Mouse (Mus musculus): ENCODE data around the gene Ebf3.

Gene Ebf3

DNA sequence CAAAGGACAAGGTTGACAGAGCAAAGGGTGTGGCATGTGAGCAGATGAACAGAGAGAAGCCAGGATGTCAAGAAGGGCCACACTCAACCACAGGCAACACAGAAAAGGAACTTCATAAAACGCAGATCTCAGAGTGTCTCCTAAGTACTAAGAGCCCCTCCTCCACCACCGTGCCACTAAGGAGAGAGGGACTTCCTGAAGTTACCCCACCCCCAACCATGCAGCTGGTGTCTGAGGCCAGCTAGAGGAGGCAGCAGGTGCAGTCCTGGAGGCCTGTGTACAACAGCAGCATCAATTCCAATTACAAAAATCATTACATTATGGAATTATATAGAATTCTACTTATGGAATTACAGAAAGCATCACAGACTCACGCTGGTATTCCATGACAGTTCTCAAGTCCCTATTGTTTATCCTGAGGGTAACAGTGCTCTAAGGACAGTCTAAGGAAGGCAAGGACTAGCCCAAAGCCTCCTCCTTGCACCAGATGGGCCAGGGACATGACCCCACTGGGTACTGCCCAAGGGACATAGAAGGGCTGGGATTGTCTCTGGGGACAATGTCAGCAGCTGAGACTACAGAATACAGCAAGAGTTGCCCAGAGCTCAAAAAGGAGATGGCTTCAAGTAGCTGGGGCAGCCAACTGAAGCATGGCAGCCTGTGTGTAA is 24.8 kb downstream of the Ebf3 start:
- DNase-seq (ENCODE audit: low read depth, low spot score), result no peak

DNA sequence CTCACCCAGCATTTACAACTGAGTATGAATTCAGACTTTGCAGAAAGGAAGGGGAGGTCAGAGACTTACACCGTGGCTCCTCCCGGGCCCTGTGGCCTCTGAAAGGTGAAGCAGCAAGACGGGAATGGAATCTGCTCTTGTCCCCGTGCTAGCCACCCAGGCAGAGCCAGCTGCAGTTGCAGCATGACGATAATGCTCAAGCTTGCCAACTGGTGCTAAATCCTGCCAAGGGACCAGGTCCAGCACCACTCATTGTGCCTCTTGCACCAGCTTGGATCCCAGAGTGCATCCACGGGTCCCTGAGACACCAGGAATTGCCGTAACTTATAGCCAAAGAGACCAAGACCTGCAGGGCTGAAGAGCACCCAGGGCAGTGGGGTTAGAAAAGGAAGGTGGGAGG is 36.1 kb downstream of the Ebf3 start:
- no peak for DNase-seq (ENCODE audit: low read depth, low spot score)

DNA sequence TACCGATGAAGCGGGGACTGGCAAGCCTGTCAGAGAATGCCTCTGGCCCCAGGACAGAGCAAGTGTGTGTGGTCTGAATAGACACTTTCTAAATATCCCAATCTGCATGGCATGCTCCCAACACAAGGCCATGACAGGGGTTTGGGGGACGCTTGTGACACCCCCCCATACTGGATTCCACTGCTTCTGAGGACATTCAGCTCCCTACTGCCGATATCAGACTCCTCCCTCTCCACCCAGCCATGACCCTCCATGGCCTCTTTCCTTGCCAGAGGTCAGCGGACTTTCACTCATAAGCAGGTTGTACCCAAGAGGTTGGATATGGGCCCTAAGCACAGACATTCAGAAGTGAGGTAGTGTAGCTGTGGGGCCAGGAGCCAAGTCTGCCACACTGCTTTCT is 36.5 kb downstream of the Ebf3 start:
- DNase-seq (ENCODE audit: low read depth, low spot score), result no peak

DNA sequence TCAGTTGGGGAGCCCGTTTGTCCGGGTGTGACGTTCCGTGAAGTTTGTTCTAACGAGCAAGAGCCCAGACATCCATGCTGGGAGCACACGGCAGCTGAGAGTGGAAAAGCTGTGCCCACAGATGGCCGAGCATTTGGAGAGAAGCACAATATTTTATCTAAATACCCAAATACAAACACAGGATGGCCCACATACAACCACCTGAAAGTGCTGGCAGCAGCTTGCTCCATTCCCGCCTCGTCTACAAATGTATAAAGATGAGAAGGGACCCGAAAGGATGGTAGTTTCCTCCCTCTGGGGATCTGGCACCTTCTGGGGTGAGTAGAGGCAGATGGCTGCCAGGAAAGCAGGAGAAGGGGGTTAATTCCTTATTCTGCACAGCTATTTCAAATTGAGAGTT is 42.0 kb downstream of the Ebf3 start:
- no peak for DNase-seq (ENCODE audit: low read depth, low spot score)

DNA sequence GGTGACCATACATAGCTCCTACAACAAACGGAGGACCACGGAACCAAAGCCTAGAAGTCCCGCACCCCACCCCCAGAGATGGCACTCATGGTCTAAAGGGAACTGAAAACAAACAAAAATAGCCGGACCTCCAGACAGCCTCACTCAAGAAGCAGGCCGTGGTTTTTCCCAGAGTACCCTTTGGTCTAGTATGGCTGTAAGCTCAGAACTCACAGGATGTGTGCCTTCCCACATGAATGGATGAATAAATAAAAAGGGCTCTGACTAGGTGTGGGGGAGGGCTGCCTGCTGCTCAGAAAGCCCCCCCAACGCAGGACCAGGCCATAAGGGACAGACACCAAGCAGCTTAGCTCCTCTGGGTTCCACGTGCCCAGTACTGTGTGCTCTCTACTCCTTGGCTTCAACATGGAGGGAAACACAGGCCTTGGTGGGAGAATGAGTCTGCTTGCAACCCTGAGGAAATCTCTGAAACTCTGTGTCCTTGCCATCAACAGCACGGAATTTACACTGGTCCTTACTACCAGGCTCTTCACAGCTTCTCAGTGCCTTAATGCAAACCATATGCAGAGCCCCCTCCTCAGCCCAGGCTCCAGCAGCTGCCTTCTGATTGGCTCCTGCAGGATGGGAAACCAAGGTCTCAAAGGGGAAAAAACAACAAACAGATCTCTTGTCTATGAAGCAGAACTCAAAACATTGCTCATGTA is 45.6 kb downstream of the Ebf3 start:
- DNase-seq (ENCODE audit: low read depth, low spot score), result no peak

DNA sequence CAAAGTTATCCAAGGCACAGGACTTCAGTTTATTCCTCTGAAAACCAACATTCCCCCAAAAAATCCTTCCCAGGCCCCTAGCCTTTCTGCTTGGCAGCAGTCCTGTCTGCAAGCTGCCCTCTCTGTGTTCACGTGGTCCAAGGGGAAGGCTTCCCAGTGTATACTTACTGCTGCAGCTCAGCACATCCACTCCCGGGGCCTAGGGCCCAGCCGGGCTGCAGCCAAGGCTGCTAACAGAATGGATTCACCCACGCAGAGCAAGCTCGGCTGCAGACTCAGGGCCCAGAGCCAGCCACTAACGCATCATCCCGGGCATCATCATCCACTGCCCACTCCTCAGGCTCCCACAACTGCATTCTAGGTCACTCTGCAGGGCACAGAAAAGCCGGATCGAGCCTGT is 46.8 kb downstream of the Ebf3 start:
- DNase-seq (ENCODE audit: low read depth, low spot score), result no peak

DNA sequence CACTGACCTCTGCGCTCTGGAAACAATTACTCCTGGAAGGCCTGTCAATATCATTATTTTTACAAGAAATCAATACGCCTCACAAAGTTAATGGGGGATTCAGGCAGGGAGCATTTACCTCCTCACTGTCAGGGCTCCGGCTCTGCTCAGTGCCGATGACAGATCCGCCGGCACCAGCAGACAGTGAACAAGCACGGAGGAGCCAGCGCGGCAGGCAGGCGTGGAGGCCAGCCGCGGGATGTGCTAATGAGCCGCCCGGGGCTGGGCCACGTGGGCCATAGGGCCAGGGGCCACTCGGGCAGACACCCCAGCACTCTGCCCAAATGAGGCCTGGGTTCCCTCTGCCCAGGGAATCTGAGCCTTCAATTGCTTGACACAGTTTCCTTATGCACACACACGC is 47.7 kb downstream of the Ebf3 start:
- no peak for DNase-seq (ENCODE audit: low read depth, low spot score)

DNA sequence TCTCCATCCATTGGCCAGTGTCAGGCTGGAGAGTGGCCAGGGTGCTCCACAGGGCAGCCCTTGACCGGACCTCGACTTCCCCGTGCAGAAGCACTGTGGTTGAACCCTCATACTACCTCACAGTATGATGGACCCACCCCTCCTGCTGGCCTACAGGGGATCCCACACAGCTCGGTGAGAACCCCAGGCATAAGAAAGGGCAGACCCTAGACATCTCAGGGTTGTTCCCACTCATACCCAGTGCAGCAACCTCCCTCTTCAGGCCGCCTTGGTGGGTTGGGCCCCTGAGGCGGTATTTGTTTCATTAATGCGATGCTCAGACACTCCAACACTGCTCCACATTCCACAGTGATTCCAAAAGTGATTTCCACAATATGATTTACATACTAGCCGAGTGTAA is 51.9 kb downstream of the Ebf3 start:
- DNase-seq (ENCODE audit: low read depth, low spot score), result no peak

DNA sequence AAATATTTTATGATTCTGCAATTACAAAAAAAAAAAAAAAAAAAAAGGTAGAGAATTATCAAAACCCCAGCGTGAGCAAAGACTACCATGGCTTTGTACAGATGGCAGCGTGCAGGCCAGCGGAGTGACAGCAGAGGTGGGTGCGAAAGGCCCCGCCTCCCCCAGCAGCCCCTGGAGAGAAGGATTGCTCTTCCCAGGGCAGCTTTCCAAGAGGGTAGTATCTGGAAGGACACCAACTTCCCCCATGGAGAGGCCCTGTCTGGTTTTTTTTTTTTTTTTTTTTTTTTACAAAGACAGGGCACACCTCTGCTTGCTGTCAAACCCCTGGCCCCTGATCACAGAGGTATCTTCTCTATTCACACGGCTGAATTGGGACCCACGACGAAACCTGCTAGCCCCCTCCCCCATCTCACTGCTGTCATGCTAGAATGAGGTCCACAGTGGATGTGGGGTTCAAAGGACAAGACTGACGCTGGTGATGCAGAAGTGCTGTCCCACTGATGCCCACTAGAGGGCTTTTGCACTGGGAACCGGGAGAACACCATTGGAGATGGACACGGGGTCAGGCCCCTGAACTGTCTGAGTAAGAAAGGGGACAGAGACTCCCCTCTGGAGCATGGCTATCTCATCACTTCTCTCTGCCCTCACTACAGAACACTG is 67.9 kb downstream of the Ebf3 start:
- DNase-seq (ENCODE audit: low read depth, low spot score), result peak; percentile 70

DNA sequence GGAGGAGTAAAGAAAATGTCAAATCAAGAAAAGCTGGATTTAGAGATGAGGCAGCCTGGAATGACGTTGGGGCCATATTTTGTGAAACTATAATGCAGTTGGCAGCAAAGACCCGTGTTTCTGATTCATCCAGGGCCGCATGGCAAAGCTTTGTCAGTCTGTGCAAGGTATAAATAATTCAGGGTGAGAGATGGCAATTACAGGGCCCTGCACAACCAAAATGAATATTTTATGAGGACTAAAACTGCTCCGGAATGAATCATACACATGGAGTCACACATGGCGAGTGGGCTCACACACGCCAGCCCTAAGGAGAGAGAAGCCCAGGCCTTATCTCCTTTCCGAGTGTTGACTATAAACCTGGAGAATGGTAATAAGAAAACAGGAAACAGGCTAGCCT is 69.4 kb downstream of the Ebf3 start:
- no peak for DNase-seq (ENCODE audit: low read depth, low spot score)

DNA sequence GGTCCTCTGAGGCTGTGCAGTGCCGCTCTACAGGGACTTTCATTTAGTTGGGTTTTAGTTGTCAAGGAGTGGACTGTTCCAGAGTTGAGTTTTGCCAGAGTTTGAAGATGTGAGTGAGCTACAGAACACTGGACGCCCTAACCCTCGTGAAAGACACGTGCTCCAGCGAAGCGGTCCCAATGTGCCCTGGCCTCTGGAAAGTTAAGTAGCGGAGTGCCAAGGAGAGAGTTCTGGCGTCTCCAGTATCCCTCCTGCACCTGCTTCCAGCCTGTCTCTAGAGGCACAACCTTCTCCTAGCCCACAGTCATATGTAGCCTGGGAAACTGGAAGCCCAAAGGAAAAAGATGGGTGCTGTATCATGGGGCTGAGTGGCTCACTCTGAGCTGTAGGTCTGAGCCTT is 73.8 kb downstream of the Ebf3 start:
- DNase-seq (ENCODE audit: low read depth, low spot score), result no peak

DNA sequence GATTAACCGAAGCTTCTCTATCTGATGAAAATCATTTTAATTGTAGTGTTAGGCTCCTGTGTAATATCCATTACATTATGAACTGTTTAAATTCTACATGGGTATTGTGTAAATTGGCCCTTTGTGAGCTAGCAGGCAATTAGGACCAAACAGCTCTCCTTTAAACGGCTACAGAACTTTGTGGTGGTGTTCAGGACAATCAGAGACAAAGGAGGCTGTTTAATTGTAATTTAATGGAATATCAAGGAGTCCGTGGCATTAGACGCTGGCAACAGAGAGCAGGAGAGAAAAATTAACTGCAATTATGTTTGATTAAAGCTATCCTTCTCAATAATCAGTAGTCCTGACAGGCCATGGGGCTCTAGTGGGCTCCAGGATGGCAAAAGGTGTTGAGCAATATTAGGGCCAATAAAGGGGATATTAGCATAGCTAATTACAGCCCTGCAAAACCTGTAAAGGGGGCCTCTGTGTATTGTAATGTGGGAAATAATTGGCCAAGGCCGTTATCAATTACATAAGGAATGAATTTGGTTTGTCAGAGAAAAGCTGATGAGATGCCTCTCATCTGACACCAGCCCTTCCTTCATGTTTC is 74.6 kb downstream of the Ebf3 start:
- no peak for DNase-seq (ENCODE audit: low read depth, low spot score)

DNA sequence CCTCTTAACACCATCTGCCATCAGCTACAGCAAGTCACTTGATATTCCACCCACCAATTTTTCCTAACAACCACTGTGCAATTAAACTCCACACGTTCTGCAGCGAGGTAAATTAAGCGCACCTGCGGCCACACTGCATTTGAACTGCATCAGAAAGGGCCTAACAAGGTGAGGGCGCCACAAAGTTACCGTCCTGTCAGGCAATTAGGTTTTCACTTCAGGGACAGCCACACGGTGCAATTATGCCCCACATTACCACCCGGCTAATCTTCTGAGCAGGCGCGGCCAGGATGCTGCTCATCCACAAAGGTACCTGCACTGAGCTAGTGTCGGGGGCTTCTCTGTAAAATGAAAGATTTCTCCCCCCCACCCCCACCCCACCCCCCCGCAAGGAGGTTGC is 76.8 kb downstream of the Ebf3 start:
- DNase-seq (ENCODE audit: low read depth, low spot score), result no peak

DNA sequence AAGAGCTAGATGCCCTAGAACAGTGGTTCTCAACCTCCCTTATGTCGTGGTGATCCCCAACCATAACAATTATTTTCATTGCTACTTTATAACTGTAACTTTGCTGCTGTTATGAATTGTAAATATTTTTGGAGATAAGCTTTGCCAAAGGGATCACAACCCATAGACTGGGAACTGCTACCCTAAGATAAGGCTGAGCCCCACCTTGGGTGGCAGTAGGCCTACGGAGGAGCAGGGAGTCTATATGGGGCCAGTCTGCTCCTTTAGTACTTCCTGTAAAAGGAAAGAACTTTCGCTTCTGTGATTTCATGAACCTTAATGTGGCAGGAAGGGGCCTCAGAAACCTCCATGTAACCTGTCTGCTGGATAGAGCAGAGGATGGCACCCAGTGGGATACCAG is 90.4 kb downstream of the Ebf3 start:
- no peak for DNase-seq (ENCODE audit: low read depth, low spot score)

DNA sequence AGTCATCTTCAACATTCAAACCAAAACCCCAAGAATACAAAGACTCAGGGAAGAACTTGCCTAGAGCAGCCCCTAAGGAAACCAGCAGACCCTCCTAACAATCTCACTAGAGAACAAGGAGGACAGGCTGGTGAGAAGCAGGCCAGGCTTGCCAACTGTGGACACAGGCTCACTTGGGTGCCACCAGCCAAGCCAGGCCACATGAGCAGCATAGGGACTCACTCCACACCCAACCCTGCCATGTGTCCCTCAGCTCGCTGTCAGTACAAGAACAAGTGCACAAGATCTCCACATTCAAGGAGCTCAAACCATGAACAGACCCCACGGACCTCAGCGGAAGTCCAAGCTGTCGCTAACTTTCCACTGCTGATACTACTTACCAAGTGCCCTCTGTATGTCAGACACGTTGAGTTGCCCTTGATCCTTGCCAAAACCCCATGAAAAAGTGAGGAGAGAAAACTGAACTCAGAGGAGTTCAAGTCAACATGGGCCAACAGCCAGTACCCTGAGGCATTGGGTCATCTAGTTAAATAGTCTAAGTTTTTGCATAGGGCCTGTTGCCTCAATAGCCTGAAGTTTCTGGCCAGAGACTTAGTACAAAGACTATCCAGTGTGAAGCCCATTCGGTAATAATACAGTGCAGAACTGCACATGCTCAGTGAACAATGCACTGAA is 91.3 kb downstream of the Ebf3 start:
- peak; percentile 4 for DNase-seq (ENCODE audit: low read depth, low spot score)

DNA sequence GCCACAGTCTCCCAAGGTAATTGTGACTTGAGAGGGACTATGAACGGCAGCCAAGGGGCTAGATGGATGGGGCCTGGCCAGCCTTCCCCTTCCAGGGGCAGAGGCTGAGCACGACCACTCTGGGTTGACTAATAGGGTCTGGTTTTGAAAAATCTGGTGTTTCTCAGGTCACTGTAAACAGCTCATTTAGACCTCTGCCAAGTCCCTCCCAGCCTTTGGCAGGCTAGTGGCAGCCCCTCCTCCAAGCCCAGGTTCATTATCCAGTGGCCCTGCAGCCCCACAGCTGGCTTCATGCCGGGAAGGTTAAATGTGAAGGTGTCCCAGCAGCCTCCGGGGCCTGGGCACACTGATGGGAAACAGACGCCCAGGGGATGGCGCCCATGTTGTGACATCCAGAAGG is 92.6 kb downstream of the Ebf3 start:
- DNase-seq (ENCODE audit: low read depth, low spot score), result peak; percentile 3

DNA sequence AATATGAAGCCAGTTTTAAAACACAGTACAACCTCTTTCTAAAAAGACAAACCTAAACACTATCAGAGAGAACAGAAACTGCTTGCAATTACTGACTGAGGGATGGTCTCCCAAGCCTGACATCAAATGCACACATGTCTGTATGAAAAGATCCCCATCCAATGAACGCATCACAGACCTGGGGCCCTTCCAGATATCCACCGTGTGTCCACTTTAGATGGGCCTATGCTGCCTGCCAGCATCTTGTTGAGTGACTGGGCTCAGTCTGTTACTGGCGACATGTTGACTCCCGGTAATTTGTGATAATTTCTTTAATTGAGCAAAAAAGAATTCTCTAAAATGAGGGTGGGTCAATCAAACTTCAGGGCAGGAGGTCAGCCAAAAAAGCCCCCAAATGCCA is 93.8 kb downstream of the Ebf3 start:
- no peak for DNase-seq (ENCODE audit: low read depth, low spot score)

DNA sequence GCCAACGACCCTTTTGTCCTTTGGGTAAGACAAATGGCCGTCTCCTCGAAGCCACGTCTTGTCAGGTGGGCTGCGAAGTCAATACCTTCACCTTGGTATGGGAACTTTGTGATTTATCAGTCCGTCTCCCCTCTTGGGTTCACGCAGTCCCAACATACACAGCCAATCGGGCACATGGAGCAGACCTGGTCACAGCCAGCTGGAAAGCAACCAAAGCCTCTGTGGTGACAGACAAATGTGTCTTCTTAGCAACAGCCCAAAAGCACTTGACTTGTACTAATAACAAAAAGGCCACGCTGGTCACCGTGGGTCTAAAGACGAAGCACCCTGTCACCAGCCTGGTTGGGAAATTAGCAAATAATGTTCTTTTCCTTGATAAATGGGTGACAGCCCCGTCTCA is 95.5 kb downstream of the Ebf3 start:
- DNase-seq (ENCODE audit: low read depth, low spot score), result no peak

DNA sequence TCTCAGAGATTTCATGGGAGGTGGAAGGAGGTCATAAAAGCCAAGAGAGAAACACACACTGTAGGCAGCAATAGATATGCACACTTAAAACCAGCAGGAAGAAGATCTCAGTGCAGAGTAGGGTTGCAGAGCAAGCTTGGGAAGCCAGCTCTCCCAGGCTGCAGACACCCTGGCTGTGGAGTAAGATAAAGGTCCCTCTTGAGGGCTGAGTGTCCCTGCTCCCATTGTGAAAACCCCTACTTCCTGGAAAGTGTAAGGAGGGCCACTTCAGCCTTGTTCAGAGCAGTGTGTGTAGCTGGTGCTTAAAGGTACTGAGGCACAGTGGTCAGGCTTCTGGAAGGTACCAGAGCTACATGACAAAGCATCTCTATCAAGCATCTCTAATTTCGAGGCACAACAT is 100.8 kb downstream of the Ebf3 start:
- no peak for DNase-seq (ENCODE audit: low read depth, low spot score)

DNA sequence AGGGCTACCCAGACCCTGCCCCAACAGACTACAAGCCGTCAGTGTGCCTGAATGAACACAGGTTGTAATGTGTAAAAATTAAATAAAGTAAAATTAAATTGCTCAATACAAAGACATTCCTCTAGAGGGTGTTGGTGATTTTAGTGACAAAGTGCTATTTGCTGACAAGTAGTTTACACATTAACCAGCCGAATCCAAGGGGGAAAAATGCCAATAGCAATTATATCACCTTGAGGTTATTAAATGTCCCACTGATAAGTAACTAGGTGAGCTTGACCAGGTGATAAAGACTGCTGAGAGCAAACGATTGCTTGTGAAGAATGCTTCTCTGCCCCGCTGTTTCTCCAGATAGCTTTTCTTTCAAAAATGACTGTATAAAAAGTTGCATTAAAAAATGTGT is 102.9 kb downstream of the Ebf3 start:
- DNase-seq (ENCODE audit: low read depth, low spot score), result no peak

DNA sequence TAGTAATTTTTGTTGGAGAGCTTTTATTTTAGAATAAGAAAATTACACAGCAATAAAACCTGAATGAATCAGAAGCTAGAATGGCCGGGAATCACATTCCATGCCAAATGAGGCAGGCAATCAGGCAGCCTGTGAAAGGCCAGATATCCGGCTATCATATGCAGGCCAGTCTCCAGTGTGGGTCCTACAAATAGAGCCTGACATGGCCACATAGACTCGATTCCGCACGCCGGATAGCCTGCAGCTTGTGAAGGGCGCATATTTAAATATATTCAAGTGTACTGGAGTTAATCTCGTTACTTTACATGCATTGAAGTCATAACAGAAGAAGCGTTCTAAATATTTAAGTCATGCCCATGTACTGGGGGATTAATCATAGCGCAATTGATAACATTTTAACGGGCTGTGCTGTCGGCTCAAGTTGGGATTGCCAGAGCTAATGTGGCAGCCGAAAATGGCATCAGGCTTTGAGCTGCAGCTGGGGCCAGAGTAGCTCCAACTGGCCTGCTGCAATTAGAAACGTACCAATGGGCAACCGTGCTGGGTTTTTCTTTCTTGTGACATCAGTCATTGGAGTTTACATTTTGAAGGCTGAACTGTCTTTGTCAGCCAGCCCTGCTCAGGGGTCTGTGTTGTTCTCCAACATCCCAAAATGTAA is 104.4 kb downstream of the Ebf3 start:
- DNase-seq (ENCODE audit: low read depth, low spot score), result no peak

DNA sequence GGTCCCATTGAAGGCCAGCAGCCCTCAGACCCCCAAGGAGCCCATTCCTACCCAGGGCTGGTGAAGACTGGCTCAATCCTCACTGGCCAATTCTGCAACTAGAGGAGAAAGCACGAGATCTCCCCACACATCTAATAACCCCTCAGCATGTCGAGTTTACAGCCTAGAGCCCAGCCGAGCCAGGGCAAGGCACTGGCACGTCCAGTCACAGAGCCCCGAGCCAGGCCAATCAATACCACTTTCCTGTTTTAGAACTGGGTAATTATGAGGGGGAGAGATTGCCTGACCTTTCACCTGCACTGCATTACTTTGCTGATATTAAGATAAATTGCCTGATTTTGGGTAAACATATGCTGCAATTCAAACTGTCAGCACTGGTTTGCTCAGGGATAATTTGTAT is 105.7 kb downstream of the Ebf3 start:
- no peak for DNase-seq (ENCODE audit: low read depth, low spot score)

All from 3T3-L1 (cell line).